Mouse (Mus musculus) liver (tissue): ENCODE results near the gene Nt5c.
"Not testable (repeated sequence)": the region's sequence is repeated elsewhere in the genome, so short reads cannot be mapped to it uniquely, and the experiment has no call there.

Experiments
- DNase-seq: peaks from one replicate; pipeline ENCODE4 v3.0.0-alpha.2; 2020; ENCODE audit warnings: mixed read lengths

The Nt5c gene

GRCm38 (mm10) chr11:115510507-115510888, 18.8 kb upstream of the Nt5c start:
- peak; percentile 56 for DNase-seq

DNA sequence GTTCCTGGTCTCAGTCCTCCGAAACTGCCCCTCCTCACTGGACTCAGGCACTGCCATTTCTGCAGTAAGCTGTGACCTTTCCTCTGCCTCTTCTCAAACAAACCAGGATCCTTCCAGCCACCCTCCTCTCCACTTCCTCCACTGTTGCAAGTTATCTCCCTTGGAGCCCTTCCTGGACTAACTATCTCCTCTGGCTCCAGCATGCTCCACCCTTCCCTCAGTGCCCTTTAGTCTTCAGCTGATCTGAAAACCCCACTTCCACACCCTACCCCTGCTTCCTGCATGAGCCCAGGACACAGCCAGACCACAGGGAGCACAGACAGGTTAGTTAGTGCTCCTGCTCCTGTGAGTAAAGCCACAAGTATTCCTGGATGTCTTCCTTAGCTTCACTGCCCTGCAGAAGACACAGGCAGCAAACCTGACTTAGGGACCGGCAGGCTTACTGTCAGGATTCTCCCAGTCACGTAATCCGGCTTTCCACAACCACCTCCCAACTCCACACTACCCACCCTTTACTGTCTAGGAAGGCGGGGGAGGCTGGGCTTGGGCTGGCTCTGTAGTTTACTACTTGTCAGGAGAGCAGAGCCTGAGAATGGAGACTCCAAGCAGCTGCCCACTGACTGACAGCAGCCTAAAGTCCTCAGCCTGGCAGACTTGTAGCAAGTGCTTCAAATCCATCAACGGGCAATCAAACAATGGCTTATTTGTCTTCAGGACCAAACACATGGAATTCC, 18.3 kb upstream of the Nt5c start:
- DNase-seq = peak; percentile 78

DNA sequence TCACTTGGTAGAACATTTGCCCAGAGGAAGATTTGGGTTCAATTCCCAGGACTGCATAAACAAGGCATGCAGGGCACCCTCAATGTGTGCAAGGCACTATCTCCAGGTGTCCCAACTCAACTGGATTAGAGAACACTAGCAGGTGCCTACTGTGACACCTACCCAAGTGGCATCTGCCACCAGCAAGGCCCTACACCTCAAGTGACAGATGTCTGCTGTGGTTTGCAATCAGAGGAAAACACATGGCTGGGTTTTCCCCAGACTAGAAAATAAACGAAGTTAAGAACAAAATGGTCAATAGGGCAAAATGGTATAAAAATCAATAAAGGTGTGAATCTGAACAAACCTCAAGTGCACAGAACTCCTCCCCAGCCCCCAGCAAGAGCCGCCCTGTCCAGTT, 16.4 kb upstream of the Nt5c start:
- DNase-seq = no peak

DNA sequence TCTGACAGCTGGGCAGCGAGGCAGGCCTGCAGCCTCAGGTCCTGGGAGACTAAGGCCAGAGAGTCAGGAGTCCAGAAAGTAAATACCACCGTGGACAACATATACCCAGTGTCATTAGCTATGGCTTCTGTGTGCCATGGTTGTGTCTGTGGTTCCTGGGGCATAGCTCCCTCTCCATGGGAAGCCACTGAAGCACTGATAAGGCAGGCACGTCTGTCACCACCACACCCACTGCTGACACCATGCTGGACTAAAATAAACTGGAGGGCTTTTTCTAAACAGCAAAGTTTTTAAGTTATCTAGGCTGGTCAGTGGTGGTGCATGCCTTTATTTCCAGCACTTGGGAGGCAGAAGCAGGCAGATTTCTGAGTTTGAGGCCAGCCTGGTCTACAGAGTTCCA, 14.9 kb upstream of the Nt5c start:
- peak; percentile 80 for DNase-seq

DNA sequence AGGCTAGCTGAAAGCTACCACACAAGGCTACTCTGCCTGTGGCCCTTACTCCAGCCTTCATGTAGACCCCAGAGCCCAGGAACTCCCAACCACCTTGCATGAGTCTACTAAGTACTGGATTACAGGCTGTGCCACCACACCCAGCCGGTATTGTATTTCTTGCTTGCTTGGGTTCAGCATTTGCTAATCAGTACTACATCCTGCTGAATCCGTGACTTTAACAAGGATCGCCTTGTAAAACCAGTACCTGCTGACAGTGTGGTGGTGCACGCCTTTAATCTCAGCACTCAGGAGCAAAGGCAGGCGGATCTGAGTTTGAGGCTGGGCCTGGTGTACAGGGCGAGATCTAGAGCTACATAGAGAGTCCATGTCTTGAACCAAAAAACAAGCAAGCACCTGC, 11.0 kb upstream of the Nt5c start:
- no peak for DNase-seq

DNA sequence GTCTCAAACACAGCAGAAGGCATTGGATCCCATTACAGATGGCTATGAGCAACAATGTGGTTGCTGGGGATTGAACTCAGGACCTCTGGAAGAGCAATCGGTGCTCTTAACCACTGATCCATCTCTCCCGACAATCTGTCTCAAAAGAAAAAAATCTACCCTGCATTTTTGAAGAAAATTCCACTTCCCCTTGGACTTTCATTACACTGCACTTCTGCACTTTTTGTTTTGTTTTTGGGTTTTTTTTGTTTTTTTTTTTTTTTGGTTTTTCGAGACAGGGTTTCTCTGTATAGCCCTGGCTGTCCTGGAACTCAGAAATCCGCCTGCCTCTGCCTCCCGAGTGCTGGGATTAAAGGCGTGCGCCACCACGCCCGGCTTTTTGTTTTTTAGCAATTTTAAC, 4.9 kb upstream of the Nt5c start:
- not testable (repeated sequence) for DNase-seq

DNA sequence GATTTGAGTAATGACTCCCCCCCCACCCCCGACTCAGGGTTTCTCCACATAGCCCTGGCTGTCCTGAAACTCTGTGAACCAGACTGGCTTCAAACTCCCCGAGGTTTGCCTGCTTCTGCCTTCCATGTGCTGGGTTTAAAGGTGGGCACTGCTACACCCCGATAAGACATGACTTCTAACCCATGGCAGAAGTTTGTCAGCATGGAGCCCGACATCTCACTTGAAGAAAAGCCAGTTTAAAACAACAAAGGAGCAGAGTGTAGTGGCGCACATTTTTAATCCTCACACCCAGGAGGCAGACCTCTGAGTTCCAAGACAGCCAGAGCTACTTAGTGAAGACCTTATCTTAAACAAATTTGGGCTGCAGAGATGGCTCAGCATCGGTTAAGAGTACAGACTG, 725 bp upstream of the Nt5c start:
- no peak for DNase-seq

- DNase-seq = no peak
Measured at GRCm38 (mm10) chr11:115490441-115491355, 964 bp downstream of the Nt5c start.

GRCm38 (mm10) chr11:115488551-115489104, 3.0 kb downstream of the Nt5c start:
- no peak for DNase-seq

DNA sequence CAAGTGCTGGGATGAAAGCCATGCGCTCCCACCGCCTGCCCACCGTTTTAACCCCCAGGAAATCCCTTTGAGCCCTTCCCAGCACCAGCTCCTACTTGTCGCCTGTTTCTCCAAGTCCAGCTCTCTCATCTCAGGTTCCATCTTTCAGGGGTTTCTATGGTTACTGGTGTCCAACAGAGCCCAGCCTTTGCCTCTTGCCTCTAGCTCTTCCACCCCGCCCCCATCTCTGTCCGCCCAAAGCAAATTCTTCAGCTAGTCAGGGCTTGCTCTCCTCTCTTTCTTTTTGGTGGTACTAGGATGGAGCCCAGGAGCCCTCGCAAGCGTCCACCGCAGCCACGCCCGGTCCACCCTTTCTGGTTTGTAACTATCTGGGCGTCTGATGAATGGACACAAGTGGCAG, 6.5 kb downstream of the Nt5c start:
- no peak for DNase-seq

DNA sequence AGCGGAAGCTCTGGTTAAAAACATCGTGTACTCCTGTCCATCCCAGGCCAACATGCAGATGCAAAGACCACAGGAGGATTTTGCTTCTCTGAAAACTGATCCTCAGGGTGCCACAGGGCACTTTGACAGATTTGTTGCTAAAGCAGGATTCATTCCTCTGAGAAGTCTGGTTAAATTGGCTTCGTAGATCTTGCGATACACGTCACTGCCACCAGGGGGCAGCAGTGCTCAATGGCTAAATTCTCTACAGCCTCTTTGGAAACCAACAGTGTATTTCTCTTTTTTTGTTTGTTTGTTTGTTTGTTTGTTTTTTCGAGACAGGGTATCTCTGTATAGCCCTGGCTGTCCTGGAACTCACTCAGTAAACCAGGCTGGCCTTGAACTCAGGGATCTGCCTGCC, 7.9 kb downstream of the Nt5c start:
- DNase-seq = peak; percentile 83

- no peak for DNase-seq
Measured at GRCm38 (mm10) chr11:115483278-115483677, 8.4 kb downstream of the Nt5c start.

- DNase-seq = no peak
Measured at GRCm38 (mm10) chr11:115481553-115482259, 10.0 kb downstream of the Nt5c start.

- no peak for DNase-seq
Measured at GRCm38 (mm10) chr11:115478296-115478938, 13.2 kb downstream of the Nt5c start.

GRCm38 (mm10) chr11:115477388-115477787, 14.3 kb downstream of the Nt5c start:
- DNase-seq = not testable (repeated sequence)

DNA sequence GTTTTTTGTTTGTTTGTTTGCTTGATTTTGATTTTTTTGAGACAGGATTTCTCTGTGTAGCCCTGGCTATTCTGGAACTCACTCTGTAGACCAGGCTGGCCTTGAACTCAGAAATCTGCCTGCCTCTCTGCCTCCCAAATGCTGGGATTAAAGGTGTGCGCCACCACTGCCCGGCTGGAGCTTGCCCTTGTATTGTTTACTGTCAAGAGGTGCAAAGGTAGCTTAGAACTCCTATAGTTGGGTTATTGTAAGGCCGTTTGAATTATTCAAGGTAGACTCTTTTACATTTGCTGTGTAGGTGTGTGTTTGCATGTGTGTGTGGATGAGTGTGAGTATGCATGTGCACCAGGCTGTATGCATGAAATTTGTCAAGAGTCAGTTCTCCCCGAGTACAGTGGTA, 15.0 kb downstream of the Nt5c start:
- not testable (repeated sequence) for DNase-seq

GRCm38 (mm10) chr11:115475758-115476237, 15.9 kb downstream of the Nt5c start:
- DNase-seq = no peak

- peak; percentile 95 for DNase-seq
Measured at GRCm38 (mm10) chr11:115475025-115475757, 16.5 kb downstream of the Nt5c start, which contains the start of gene Armc7. TSS of gene Armc7 (plus strand) at chr11:115475667.

DNA sequence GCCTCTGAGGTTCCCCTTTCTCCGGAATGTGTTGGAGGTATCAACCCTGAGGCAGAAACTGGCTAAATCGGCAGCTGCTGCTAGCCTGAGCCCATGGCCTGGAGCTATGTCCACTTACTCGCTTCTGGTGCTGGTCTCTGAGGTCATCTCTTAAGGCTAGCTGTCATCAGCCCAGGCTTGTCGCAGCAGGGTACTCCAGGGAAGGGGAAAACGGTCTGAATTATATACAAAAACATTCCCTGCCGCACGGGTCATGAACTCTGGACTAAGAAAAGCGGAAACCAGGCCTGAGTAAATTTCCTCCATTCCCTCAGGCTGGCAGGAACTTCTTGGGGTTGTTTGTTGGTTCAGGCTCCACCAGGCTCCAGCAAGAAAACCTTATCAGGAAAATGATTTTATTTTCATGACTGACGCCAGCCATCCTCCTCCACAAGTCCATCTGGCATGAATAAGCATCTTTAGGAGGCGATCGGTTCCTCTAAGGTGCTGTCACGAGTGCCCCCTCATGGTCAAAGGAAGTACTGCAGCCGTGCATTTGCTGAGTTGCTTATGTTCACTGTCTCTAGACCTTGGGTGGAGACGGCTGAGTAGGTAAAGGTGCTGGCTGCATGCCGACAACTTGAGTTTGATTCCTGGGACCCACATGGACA, 17.9 kb downstream of the Nt5c start:
- DNase-seq = peak; percentile 95

GRCm38 (mm10) chr11:115472183-115472582, 19.5 kb downstream of the Nt5c start:
- DNase-seq = peak; percentile 2

DNA sequence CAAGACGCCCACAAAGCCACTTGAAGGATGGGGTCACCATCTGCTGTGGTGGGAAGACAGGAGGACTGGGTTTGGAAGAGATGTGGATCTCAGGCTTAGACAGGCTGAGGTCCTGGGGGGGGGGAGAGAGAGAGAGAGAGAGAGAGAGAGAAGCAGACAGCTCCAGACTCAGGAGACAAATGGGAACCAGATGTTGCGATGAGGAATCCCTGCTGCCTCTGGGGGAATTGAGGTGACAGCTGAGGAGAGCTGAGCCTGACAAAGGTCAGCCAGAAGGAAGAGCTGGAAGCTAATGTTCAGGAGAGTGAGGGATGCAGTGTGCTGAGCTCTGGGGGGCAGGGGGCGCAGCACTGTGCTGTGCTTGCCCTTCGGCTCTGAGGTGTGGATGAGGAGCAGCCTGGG, 24.4 kb downstream of the Nt5c start:
- DNase-seq = no peak
